Mouse (Mus musculus) ES-E14 (cell line): ENCODE measurements around the gene 1700003E16Rik. TPM values are rescaled to one million over a fixed set of nuclear protein-coding genes. Genes with fewer than 3 reads are reported as not detected.

Experiments used
- DNase-seq: peaks from one replicate; pipeline ENCODE4 v3.0.0-alpha.2; 2013; ENCODE audit warnings: low read depth, low spot score
- H3K27ac ChIP-seq: 2 replicates; pipeline ENCODE4 v1.5.1; 2012; ENCODE audit warnings: low read depth, mild to moderate bottlenecking, low read length, moderate library complexity, mixed read lengths; ENCODE audit not compliant: poor library complexity, insufficient read depth, severe bottlenecking
- H3K36me3 ChIP-seq: 2 replicates; pipeline ENCODE4 v1.6.1; 2012; ENCODE audit warnings: mild to moderate bottlenecking, low read length, moderate library complexity, mixed read lengths; ENCODE audit not compliant: control insufficient read depth, poor library complexity, insufficient read depth, severe bottlenecking
- H3K4me1 ChIP-seq, 2 experiments: fragments of 150-350 bp in 1 of 2; sonication (generic) in 1 of 2; 2 replicates each; pipeline ENCODE4 v1.6.1; 2012; ENCODE audit warnings: low read length in 2 of 2, mild to moderate bottlenecking in 1 of 2, mixed read lengths in 1 of 2; ENCODE audit not compliant: control insufficient read depth in 2 of 2, insufficient read depth in 2 of 2, poor library complexity in 1 of 2
- H3K4me3 ChIP-seq, 2 experiments: fragments of 150-350 bp in 1 of 2; sonication (generic) in 1 of 2; 2 replicates each; pipeline ENCODE4 v1.5.1; 2012; ENCODE audit warnings: low read length in 2 of 2, low read depth in 1 of 2, mild to moderate bottlenecking in 1 of 2, mixed read lengths in 1 of 2; ENCODE audit not compliant: insufficient read depth in 1 of 2, poor library complexity in 1 of 2, severe bottlenecking in 1 of 2
- H3K9ac ChIP-seq: 2 replicates; pipeline ENCODE4 v1.6.1; 2012; ENCODE audit warnings: low read depth, mild to moderate bottlenecking, low read length, mixed read lengths; ENCODE audit not compliant: poor library complexity, insufficient read depth, severe bottlenecking
- H3K9me3 ChIP-seq: fragments of 150-350 bp; sonication (generic); 2 replicates; pipeline ENCODE4 v1.6.1; 2012; ENCODE audit warnings: low read depth, mild to moderate bottlenecking, low read length; ENCODE audit not compliant: control insufficient read depth, insufficient read depth
- CHD2 ChIP-seq: IDR thresholded peaks from 2 replicates; pipeline ENCODE4 v1.6.1; 2014; ENCODE audit warnings: mild to moderate bottlenecking, low read depth, low read length, inconsistent platforms
- HCFC1 ChIP-seq: IDR thresholded peaks from 2 replicates; pipeline ENCODE4 v1.6.1; 2012; ENCODE audit warnings: low read length, inconsistent platforms, borderline replicate concordance; ENCODE audit not compliant: insufficient read depth
- MAFK ChIP-seq: IDR thresholded peaks from 2 replicates; pipeline ENCODE4 v1.6.1; 2014; ENCODE audit warnings: mild to moderate bottlenecking, low read depth, low read length, inconsistent platforms; ENCODE audit not compliant: insufficient read depth
- ZC3H11A ChIP-seq: IDR thresholded peaks from 2 replicates; pipeline ENCODE4 v1.6.1; 2012; ENCODE audit warnings: low read depth, mild to moderate bottlenecking, inconsistent platforms, low read length, borderline replicate concordance
- ZNF384 ChIP-seq: IDR thresholded peaks from 2 replicates; pipeline ENCODE4 v1.6.1; 2012; ENCODE audit warnings: low read depth, low read length, inconsistent platforms
- in situ Hi-C, 2 experiments: fragments of 600-800 bp; cut with MboI; formaldehyde crosslinking; loops; one replicate each; pipeline ENCODE4 v1.15.1; 2025; ENCODE audit warnings: low sequenced_read_pairs in 2 of 2, inconsistent platforms in 1 of 2; ENCODE audit not compliant: unreplicated experiment in 2 of 2
- total RNA-seq: library from RNA; depleted of rRNA; stranded (reverse); fragments of 300-350 nt; gene quantifications from 2 replicates; pipeline ENCODE4 v1.2.3, GENCODE M21; 2012; rRNA removed

The 1700003E16Rik gene
- total RNA-seq, result 0.31 and 0.53 TPM in 2 replicates

DNA sequence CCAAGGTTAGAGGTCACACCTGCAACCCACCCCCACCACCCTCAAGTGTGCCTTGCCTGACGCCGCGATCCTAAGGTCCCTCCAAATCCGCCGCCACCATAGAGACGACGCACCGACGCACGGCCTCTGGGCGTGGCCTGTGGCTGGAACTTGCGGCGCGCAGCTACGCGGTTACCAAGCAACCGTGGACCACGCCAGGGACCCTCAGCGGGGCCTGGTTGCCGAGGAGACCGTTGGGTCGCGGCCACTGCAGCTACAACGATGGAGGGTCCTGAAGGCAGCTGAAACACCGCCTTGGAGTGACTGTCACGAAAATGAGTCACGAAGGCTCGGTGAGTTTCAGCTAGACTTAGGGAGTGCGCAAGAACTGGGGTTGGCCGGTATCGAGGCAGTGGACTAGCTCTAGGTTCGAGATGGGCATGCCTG lies at the start of gene 1700003E16Rik, which contains the start of gene Wdr54:
Gene 1700003E16Rik, plus strand, starts transcription at position 146 of the 426 bp plus-strand sequence.
Gene Wdr54, minus strand, starts transcription at position 139 of the 426 bp plus-strand sequence.
- no peaks in the 10 kb centered on the region; the same call in 1 of the 2 replicates for H3K36me3 ChIP-seq
- H3K9me3 ChIP-seq, result no peaks in the 10 kb centered on the region
- in situ Hi-C loops, result no loop called here
- peak within 1 kb of the TSS; percentile 41; the same call in 1 of the 2 replicates for H3K9ac ChIP-seq
- H3K4me1 ChIP-seq, result peaks cover 0 to 2% of the 10 kb centered on the region in 2 experiments; a peak in 2 of 4 replicates
- DNase-seq, result no peak
- H3K27ac ChIP-seq, result no peak within 1 kb of the TSS
- H3K4me3 ChIP-seq, result peak within 1 kb of the TSS; percentile 42 to 54; a peak in 3 of 4 replicates
- TF ChIP-seq MAFK (no peak), HCFC1 (no peak), ZC3H11A (no peak), CHD2 (no peak), ZNF384 (no peak)

DNA sequence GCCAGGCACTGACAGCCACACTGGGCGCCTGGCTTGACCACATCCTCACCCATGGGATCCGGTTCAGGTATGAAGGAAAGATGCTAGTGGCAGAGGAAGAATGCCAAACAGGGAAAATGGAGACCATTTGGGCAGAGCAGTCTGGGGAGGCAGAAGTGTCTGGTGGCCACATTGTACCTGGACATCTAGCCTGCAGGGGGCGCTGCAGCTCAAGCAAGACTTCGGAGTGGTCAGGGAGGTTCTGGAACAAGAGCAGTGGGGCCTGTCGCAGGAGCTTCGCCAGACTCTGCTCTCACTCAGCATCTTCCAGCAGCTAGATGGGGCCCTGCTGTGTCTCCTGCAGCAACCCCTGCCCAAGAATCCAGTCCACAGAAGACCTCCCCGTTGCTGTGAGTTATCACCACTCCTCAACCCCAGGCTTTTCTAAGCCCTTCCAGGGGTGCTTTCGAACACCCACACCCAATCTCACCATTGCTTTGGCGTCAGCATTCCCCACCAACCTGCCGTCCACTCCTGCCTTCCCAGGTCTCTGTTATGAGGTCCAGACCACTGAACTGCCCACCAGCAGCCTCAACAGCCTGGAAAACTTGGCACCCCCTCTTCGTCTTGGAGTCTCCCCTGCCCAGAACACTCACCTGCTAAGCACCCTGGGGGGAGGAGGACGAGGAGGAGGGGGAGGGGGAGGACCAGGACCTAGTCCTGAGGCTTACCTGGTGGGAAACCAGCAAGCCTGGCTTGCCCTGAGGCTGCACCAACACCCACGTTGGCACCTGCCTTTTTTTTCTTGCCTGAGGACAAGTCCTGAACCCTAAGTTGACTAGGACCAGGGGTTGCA lies 48.4 kb upstream of the 1700003E16Rik start:
- no peak overlapping the region for H3K27ac ChIP-seq
- no peaks in the 10 kb centered on the region for H3K9me3 ChIP-seq
- no peak for TF ChIP-seq HCFC1
- TF ChIP-seq ZC3H11A, result no peak
- no peak for TF ChIP-seq CHD2
- TF ChIP-seq MAFK, result no peak
- no peak for TF ChIP-seq ZNF384
- peak; percentile 73 for DNase-seq
- H3K9ac ChIP-seq, result no peak overlapping the region; the same call in 1 of the 2 replicates
- H3K4me1 ChIP-seq, result 0 out of 4 replicates have a peak, but pooled peaks cover 0 to 3% of the 10 kb centered on the region in 2 experiments
- no peaks in the 10 kb centered on the region for H3K36me3 ChIP-seq
- in situ Hi-C loops, result no loop called here
- peak overlapping the region in 1 of 2 experiments; percentile 93; a peak in 2 of 4 replicates for H3K4me3 ChIP-seq

DNA sequence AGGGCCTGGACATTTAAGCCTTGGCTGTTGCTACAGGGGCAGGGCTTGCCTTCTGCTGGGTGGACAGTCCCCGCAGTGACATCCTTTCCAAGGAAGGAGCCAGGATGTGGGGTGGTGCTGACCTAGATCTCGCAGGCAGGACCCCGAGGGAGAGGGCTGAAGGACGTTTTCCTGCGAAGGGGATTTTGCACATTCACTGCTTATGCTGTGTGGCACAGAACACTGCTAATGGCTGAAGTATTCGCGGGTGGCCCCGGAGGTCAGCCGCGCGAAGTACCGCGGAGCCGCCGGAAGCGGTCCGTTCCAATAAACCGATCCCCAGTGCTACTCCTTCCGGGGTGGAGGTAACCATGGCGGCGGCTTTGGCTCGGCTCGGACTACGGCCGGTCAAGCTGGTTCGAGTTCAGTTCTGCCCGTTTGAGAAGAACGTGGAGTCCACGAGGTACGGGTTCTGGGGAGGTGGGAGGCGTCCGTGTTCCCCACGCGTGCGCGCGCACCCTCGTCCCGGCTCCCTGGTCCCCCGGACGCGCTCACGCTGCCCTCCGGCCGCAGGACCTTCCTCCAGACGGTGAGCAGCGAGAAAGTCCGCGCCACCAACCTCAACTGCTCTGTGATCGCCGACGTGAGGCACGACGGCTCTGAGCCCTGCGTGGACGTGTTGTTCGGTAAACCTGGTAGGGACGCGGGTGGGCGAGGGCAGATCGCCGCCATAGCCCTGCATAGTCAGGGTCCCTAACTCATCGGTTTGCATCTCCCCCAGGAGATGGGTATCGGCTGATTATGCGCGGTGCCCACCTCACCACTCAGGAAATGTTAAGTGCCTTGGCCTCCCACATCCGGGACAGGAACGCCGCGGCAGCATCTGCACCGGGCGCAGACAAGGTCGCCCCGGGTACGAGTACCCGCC lies 47.2 kb upstream of the 1700003E16Rik start, which contains the start of gene Mrpl53:
Gene Mrpl53, plus strand, starts transcription at position 279 of the 907 bp plus-strand sequence.
- Histone ChIP-seq H3K36me3 (no peaks in the 10 kb centered on the region), H3K4me1 (0 out of 4 replicates have a peak, but pooled peaks cover 0 to 3% of the 10 kb centered on the region in 2 experiments), H3K27ac (no peak within 1 kb of the TSS), H3K4me3 (peak within 1 kb of the TSS; percentile 68 to 93), H3K9me3 (no peaks in the 10 kb centered on the region), H3K9ac (peak within 1 kb of the TSS; percentile 81)
- in situ Hi-C loops, result no loop called here
- DNase-seq, result no peak
- peak; percentile 74 for TF ChIP-seq CHD2
- no peak for TF ChIP-seq MAFK
- TF ChIP-seq HCFC1, result peak; percentile 80
- TF ChIP-seq ZC3H11A, result no peak

DNA sequence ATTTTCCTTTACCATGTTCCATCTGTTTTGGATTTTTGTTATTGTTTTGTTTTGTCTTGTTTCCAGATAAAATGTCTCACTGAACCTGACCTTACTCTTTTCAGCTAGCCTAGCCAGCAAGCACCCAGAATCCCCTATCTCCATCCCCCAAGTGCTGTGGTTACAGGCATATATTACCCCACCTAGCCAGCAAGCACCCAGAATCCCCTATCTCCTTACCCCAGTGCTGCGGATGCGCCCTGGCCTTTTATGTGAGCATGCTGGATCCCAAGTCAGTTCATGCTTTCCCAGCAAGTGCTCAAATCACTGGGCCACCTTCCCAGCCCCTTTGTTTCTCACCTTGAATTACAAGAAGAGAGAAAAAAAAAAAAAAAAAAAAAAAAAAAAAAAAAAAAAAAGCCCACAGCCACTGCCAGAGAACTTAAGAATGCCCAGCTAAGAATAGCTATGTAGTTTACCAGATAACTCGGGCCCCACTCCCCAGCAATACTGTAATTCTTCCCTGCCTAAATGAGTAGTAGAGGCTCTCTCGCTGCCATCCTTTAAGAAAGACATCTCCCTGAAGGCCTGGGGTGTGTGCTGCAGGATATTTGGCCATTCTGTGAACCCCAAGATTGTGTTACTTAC lies 44.6 kb upstream of the 1700003E16Rik start:
- H3K9me3 ChIP-seq, result no peaks in the 10 kb centered on the region
- peaks cover 0 to 5% of the 10 kb centered on the region in 2 experiments; a peak in 2 of 4 replicates for H3K4me1 ChIP-seq
- H3K27ac ChIP-seq, result no peak overlapping the region
- no peak overlapping the region for H3K4me3 ChIP-seq
- no peaks in the 10 kb centered on the region for H3K36me3 ChIP-seq
- no peak overlapping the region for H3K9ac ChIP-seq
- DNase-seq, result no peak
- in situ Hi-C loops, result no loop called here
- no peak for TF ChIP-seq ZC3H11A
- no peak for TF ChIP-seq MAFK
- TF ChIP-seq ZNF384, result no peak
- no peak for TF ChIP-seq CHD2
- TF ChIP-seq HCFC1, result no peak
